Comparison of ENCODE assay signal across 8 mouse cellular contexts in the genomic region with DNA sequence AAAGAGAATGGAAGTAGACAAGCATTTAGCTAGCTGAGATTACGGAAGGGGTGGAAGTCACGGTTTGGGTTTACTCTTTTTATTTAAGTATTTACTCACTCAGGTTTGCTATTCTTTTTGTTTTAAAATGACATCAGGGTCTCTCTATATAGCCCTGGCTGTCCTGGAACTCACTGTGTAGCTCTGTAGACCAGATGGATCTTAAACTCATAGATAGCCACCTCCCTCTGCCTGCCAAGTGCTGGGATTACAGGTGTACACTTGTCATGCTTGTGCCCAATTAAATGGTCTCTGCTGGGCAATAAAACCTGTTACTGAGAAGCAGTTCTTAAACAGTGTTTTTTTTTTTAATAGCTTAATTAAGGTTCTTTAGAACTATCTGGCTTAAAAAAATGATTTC. TPM values are rescaled to one million over a fixed set of nuclear protein-coding genes. Genes with fewer than 3 reads are reported as not detected.
DNase-seq lines count a peak whose midpoint lies in the region; ATAC-seq and TF ChIP-seq lines count a peak whose summit lies in the region.

No protein-coding gene starts in this region.

- peak; percentile 11 to 18 for DNase-seq in lung, adult 18-20 months
- DNase-seq in lung, postnatal 14 days = no peak
- DNase-seq in cerebellum, adult 18-20 months = peak; percentile 20 to 47
- peak; percentile 30 for DNase-seq in stomach, postnatal 0 days (ENCODE audit: low spot score)
- DNase-seq in spleen, postnatal 4 days (ENCODE audit: low spot score in 2 of 2) = no peak
- DNase-seq in left cerebral cortex, postnatal 36 days (ENCODE audit: low spot score in 2 of 2) = no peak

- no peak overlapping the region for H3K27ac ChIP-seq in hindbrain, embryonic 13.5 days
- no peak overlapping the region for H3K27ac ChIP-seq in liver, embryonic 15.5 days (replicated peaks)
- no peak overlapping the region for H3K27ac ChIP-seq in stomach, postnatal 0 days (replicated peaks)

- H3K4me1 ChIP-seq in hindbrain, embryonic 13.5 days (replicated peaks) = peaks cover 30% of the 10 kb centered on the region
- peaks cover 38% of the 10 kb centered on the region for H3K4me1 ChIP-seq in liver, embryonic 15.5 days (replicated peaks)
- H3K4me1 ChIP-seq in stomach, postnatal 0 days (replicated peaks; ENCODE audit: control insufficient read depth, insufficient read depth) = no peaks in the 10 kb centered on the region

- TF ChIP-seq CTCF in stomach, postnatal 0 days (IDR thresholded peaks at IDR 0.05; ENCODE audit: low read depth) = peak; percentile 65

- no peaks in the 10 kb centered on the region for H3K9me3 ChIP-seq in hindbrain, embryonic 13.5 days
- no peaks in the 10 kb centered on the region for H3K9me3 ChIP-seq in liver, embryonic 15.5 days (replicated peaks)
- H3K9me3 ChIP-seq in stomach, postnatal 0 days (ENCODE audit: control insufficient read depth, low read length) = no peaks in the 10 kb centered on the region

- 42% methylated on average over 2 of the region's 2 CpGs for WGBS in hindbrain, embryonic 13.5 days
- 57% methylated on average over 2 of the region's 2 CpGs for WGBS in liver, embryonic 15.5 days (ENCODE audit: insufficient replicate concordance)
- 9% methylated on average over 2 of the region's 2 CpGs for WGBS in stomach, postnatal 0 days

- H3K9ac ChIP-seq in hindbrain, embryonic 13.5 days = peak overlapping the region; percentile 97
- no peak overlapping the region for H3K9ac ChIP-seq in liver, embryonic 15.5 days
- H3K9ac ChIP-seq in stomach, postnatal 0 days (ENCODE audit: low read length) = peak overlapping the region; percentile 83; the same call in 1 of the 2 replicates

- no peak for ATAC-seq in hindbrain, embryonic 13.5 days (ENCODE audit: low FRiP score)
- no peak for ATAC-seq in liver, embryonic 15.5 days (ENCODE audit: insufficient read depth)
- no peak for ATAC-seq in stomach, postnatal 0 days (ENCODE audit: low FRiP score, low TSS enrichment)

- H3K27me3 ChIP-seq in hindbrain, embryonic 13.5 days = no peaks in the 10 kb centered on the region
- H3K27me3 ChIP-seq in liver, embryonic 15.5 days = no peaks in the 10 kb centered on the region
- no peaks in the 10 kb centered on the region for H3K27me3 ChIP-seq in stomach, postnatal 0 days (ENCODE audit: control insufficient read depth, insufficient read depth, low read length)

- peak overlapping the region; percentile 95 for H3K4me2 ChIP-seq in hindbrain, embryonic 13.5 days
- peak overlapping the region; percentile 86 for H3K4me2 ChIP-seq in liver, embryonic 15.5 days
- peak overlapping the region; percentile 77 for H3K4me2 ChIP-seq in stomach, postnatal 0 days (replicated peaks; ENCODE audit: low read depth)

- no peak for TF ChIP-seq EP300 in stomach, postnatal 0 days (optimal IDR thresholded peaks at IDR 0.05)

- intact Hi-C loops in left cerebral cortex, postnatal 36 days (cut with DNase I) = loop anchor here (2.0 to 10.0 kb wide), 2 partner anchors 105 to 155 kb away; a partner anchor contains a TSS

- no peaks in the 10 kb centered on the region for H3K36me3 ChIP-seq in hindbrain, embryonic 13.5 days
- H3K36me3 ChIP-seq in liver, embryonic 15.5 days (replicated peaks) = 0 out of 2 replicates have a peak, but pooled peaks cover 3% of the 10 kb centered on the region
- no peaks in the 10 kb centered on the region for H3K36me3 ChIP-seq in stomach, postnatal 0 days (ENCODE audit: control insufficient read depth, insufficient read depth, low read length)

- H3K4me3 ChIP-seq in hindbrain, embryonic 13.5 days = peak overlapping the region; percentile 93
- peak overlapping the region; percentile 81 for H3K4me3 ChIP-seq in liver, embryonic 15.5 days (replicated peaks)
- peak overlapping the region; percentile 93 for H3K4me3 ChIP-seq in stomach, postnatal 0 days (ENCODE audit: low read depth, low read length)

RNA-seq across cellular contexts. Expression of a gene that starts 2.1 kb away (rescaled TPM):
- polyA plus RNA-seq in hindbrain, embryonic 13.5 days (2015; fragmentation: Nextera tagmentation; extraction: Ambion mirVana) = 586 and 604 TPM in 2 replicates
- 154 and 158 TPM in 2 replicates for polyA plus RNA-seq in liver, embryonic 15.5 days (2015; fragmentation: Nextera tagmentation; extraction: Ambion mirVana)
- 411 and 419 TPM in 2 replicates for polyA plus RNA-seq in stomach, postnatal 0 days (2015; fragmentation: Nextera tagmentation; extraction: Ambion mirVana)
- 100 to 1,000 TPM; 108 TPM for total RNA-seq in left cerebral cortex, postnatal 36 days (2021)

RNA-seq across cellular contexts. Expression of a gene that starts 29.7 kb away (rescaled TPM):
- 11.8 and 11.9 TPM in 2 replicates for polyA plus RNA-seq in hindbrain, embryonic 13.5 days (2015; fragmentation: Nextera tagmentation; extraction: Ambion mirVana)
- polyA plus RNA-seq in liver, embryonic 15.5 days (2015; fragmentation: Nextera tagmentation; extraction: Ambion mirVana) = 6.0 and 6.2 TPM in 2 replicates
- polyA plus RNA-seq in stomach, postnatal 0 days (2015; fragmentation: Nextera tagmentation; extraction: Ambion mirVana) = 9.3 and 9.8 TPM in 2 replicates
- total RNA-seq in left cerebral cortex, postnatal 36 days (2021) = 1 to 10 TPM; 8.2 to 8.7 TPM

RNA-seq across cellular contexts. Expression of a gene that starts 53.1 kb away (rescaled TPM):
- 0.08 and 0.09 TPM in 2 replicates for polyA plus RNA-seq in hindbrain, embryonic 13.5 days (2015; fragmentation: Nextera tagmentation; extraction: Ambion mirVana)
- 0.02 TPM in 2 replicates for polyA plus RNA-seq in liver, embryonic 15.5 days (2015; fragmentation: Nextera tagmentation; extraction: Ambion mirVana)
- 0.01 and 0.02 TPM in 2 replicates for polyA plus RNA-seq in stomach, postnatal 0 days (2015; fragmentation: Nextera tagmentation; extraction: Ambion mirVana)
- total RNA-seq in left cerebral cortex, postnatal 36 days (2021) = under 1 TPM; 0.16 to 0.20 TPM

Comparison
In these comparisons a context has a peak if more than half of its experiments do, and no peak if none do; other contexts are left out.
1. DNase-seq: peak in lung, adult 18-20 months (2 of 2), cerebellum, adult 18-20 months (2 of 2) and stomach, postnatal 0 days (single experiment); none in lung, postnatal 14 days (single experiment), spleen, postnatal 4 days (0 of 2) and left cerebral cortex, postnatal 36 days (0 of 2).
2. Peak in every context shown above with its lines, with median percentiles within 50 percentile points of each other: H3K4me2 ChIP-seq and H3K4me3 ChIP-seq.